Comparison of ENCODE assay signal across 13 mouse cellular contexts in the genomic region with DNA sequence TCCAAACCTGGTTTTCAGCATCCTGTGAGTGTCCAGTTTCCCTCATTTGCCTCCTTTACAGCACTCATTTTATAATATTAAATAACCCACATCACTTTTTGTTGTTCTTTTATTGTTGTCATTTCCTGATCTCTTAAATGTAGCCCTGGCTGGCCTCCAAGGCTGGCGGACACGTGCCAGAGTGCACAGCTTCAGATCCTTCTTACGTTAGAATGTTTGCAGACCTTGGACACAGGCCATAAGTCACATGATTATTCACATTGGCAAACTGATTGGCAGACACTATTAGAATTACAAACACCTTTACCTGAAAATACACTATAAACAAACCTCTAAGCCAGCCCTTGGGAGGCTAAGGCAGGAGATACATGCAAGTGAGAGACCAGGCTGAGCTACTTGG. TPM values are rescaled to one million over a fixed set of nuclear protein-coding genes. Genes with fewer than 3 reads are reported as not detected.
A peak's percentile ranks its signal among the peaks of the same experiment; 100 is the strongest.
DNase-seq lines count a peak whose midpoint lies in the region; ATAC-seq and TF ChIP-seq lines count a peak whose summit lies in the region.
"Had no signal": no experiment of that assay in that cellular context is flagged by ENCODE, and none has a peak within 500 bp of the region (broad histone marks: within the 10 kb centered on the region; RNA-seq: fewer than 3 reads in every experiment).

No protein-coding gene starts in this region.

- H3K9ac ChIP-seq in kidney, embryonic 15.5 days: no peak overlapping the region
- H3K9ac ChIP-seq: embryonic facial prominence, embryonic 12.5 days; heart, embryonic 13.5 days had no signal

- no peak overlapping the region for H3K4me3 ChIP-seq in kidney, adult 2 months (ENCODE audit: insufficient read depth, low read depth, low read length)
- no peak overlapping the region for H3K4me3 ChIP-seq in kidney, embryonic 15.5 days (replicated peaks)
- H3K4me3 ChIP-seq: embryonic facial prominence, embryonic 12.5 days; heart, embryonic 13.5 days; myocyte had no signal

- DNase-seq in kidney, adult 2 months: peak; percentile 70
- DNase-seq in adrenal gland, postnatal 25 days: peak; percentile 61
- DNase-seq in kidney, postnatal 25 days: peak; percentile 58 to 74
- peak; percentile 78 for DNase-seq in lung, postnatal 36 days
- no peak for DNase-seq in frontal cortex, postnatal 25 days (ENCODE audit: low spot score in 2 of 2)
- DNase-seq in frontal cortex, adult 2 months (ENCODE audit: extremely low spot score in 1 of 2, low spot score in 1 of 2): no peak
- DNase-seq: right cerebral cortex, postnatal 4 days had no signal

- no peak for TF ChIP-seq POLR2A in kidney, adult 2 months (IDR thresholded peaks at IDR 0.05; ENCODE audit: low read depth, low read length)

- no peak for ATAC-seq in kidney, embryonic 15.5 days (replicated peaks; ENCODE audit: low FRiP score)

- H3K36me3 ChIP-seq in kidney, adult 2 months (ENCODE audit: control insufficient read depth, insufficient read depth, low read length): no peaks in the 10 kb centered on the region
- H3K36me3 ChIP-seq in kidney, embryonic 15.5 days: no peaks in the 10 kb centered on the region
- H3K36me3 ChIP-seq: embryonic facial prominence, embryonic 12.5 days; heart, embryonic 13.5 days had no signal

- 15% methylated on average over 3 of the region's 3 CpGs for WGBS in kidney, adult 2 months
- 57% methylated on average over 3 of the region's 3 CpGs for WGBS in kidney, embryonic 15.5 days

- no peaks in the 10 kb centered on the region for H3K27me3 ChIP-seq in kidney, adult 2 months (replicated peaks; ENCODE audit: control insufficient read depth, insufficient read depth, low read length)
- no peaks in the 10 kb centered on the region for H3K27me3 ChIP-seq in kidney, embryonic 15.5 days
- H3K27me3 ChIP-seq: embryonic facial prominence, embryonic 12.5 days; heart, embryonic 13.5 days had no signal

- H3K4me1 ChIP-seq in kidney, adult 2 months (ENCODE audit: control insufficient read depth, insufficient read depth, low read length): no peaks in the 10 kb centered on the region
- no peaks in the 10 kb centered on the region for H3K4me1 ChIP-seq in kidney, embryonic 15.5 days
- H3K4me1 ChIP-seq: embryonic facial prominence, embryonic 12.5 days had no signal

- H3K4me2 ChIP-seq in kidney, embryonic 15.5 days: no peak overlapping the region
- H3K4me2 ChIP-seq: embryonic facial prominence, embryonic 12.5 days; heart, embryonic 13.5 days had no signal

- no peaks in the 10 kb centered on the region for H3K9me3 ChIP-seq in kidney, embryonic 15.5 days (replicated peaks)
- H3K9me3 ChIP-seq: embryonic facial prominence, embryonic 12.5 days; heart, embryonic 13.5 days had no signal

- no peak overlapping the region for H3K27ac ChIP-seq in kidney, adult 2 months (ENCODE audit: insufficient read depth, low read depth, low read length)
- no peak overlapping the region for H3K27ac ChIP-seq in kidney, embryonic 15.5 days
- H3K27ac ChIP-seq: embryonic facial prominence, embryonic 12.5 days; heart, embryonic 13.5 days; macrophage had no signal

- no peak for TF ChIP-seq CTCF in kidney, adult 2 months (conservative IDR thresholded peaks at IDR 0.05; ENCODE audit: insufficient read depth, insufficient read length, low read depth, low read length)

RNA-seq across cellular contexts. Expression of a gene that starts 1.2 kb away (rescaled TPM):
- polyA plus RNA-seq in kidney, adult 2 months (2012; rRNA removed): not detected in 2 replicates
- polyA plus RNA-seq in kidney, embryonic 15.5 days (2015; fragmentation: Nextera tagmentation; extraction: Ambion mirVana): not detected in 2 replicates
- total RNA-seq in adrenal gland, postnatal 25 days (2021): not detected in 2 replicates
- not detected in 2 replicates for polyA plus RNA-seq in frontal cortex, adult 2 months (2012; rRNA removed)
- total RNA-seq: left cerebral cortex, adult 8-10 months had no signal
- polyA plus RNA-seq: embryonic facial prominence, embryonic 12.5 days; heart, embryonic 13.5 days; macrophage; myocyte had no signal

Comparison
In these comparisons a context has a peak if more than half of its experiments do, and no peak if none do; other contexts are left out.
1. DNase-seq: peak in kidney, adult 2 months (single experiment), adrenal gland, postnatal 25 days (single experiment), kidney, postnatal 25 days (2 of 2) and lung, postnatal 36 days (single experiment); none in frontal cortex, postnatal 25 days (0 of 2) and frontal cortex, adult 2 months (0 of 2).